Mouse (Mus musculus): ENCODE results near the gene Flt4. TPM values are rescaled to one million over a fixed set of nuclear protein-coding genes. Genes with fewer than 3 reads are reported as not detected.

Flt4 gene
- polyA plus RNA-seq, 1 experiment from 2014 or later, result 1.5 TPM

GRCm38 (mm10) chr11:49650994-49651761 is 42.1 kb downstream of the Flt4 start:
- Histone ChIP-seq H3K4me2 (no peak overlapping the region), H3K4me3 (no peak overlapping the region), H3K9me3 (no peaks in the 10 kb centered on the region), H3K27me3 (no peaks in the 10 kb centered on the region), H3K9ac (no peak overlapping the region), H3K36me3 (no peaks in the 10 kb centered on the region), H3K4me1 (replicated peaks) (0 out of 2 replicates have a peak, but pooled peaks cover 4% of the 10 kb centered on the region), H3K27ac (no peak overlapping the region)
- 77% methylated on average over 16 of the region's 16 CpGs for WGBS
- ATAC-seq (ENCODE audit: low FRiP score), result no peak

DNA sequence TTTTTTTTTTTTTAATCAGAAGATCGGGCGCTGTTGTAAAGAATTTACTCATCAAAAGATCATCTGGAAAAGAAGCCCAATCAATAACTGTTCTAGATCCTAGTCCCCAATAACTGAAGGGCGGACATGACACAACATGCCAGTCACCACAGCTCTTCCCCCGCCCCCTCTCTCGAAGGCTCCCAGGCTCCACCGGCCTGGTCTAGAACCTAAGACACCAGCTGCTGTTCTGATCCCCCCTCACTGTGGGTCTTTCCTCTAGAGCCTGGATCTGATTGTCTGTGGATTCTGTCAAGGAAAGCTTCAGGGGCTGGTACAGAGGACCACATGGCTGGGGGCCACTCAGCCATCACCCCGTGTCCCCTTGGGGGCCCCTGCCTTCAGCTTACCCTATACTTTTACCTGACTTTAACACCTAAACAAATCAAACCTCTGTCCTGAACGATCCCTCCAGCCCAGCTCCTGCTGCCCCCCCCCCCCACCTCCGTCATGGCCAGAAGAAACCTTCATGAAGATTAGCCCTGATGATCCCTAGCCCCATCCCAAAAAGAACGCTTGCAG is 42.8 kb downstream of the Flt4 start:
- H3K4me1 ChIP-seq (replicated peaks), result 0 out of 2 replicates have a peak, but pooled peaks cover 4% of the 10 kb centered on the region
- 84% methylated on average over 10 of the region's 10 CpGs for WGBS
- no peak overlapping the region for H3K9ac ChIP-seq
- H3K27ac ChIP-seq, result no peak overlapping the region
- no peak overlapping the region for H3K4me3 ChIP-seq
- no peak overlapping the region for H3K4me2 ChIP-seq
- H3K9me3 ChIP-seq, result no peaks in the 10 kb centered on the region
- no peak for ATAC-seq (ENCODE audit: low FRiP score)
- no peaks in the 10 kb centered on the region for H3K36me3 ChIP-seq
- H3K27me3 ChIP-seq, result no peaks in the 10 kb centered on the region

- ATAC-seq (ENCODE audit: low FRiP score), result peak; percentile 33
- H3K9ac ChIP-seq, result no peak overlapping the region
- H3K4me3 ChIP-seq, result 0 out of 2 replicates have a peak overlapping the region, but pooled peaks have one; percentile 5
- H3K4me1 ChIP-seq (replicated peaks), result 0 out of 2 replicates have a peak, but pooled peaks cover 4% of the 10 kb centered on the region
- H3K27ac ChIP-seq, result no peak overlapping the region
- H3K36me3 ChIP-seq, result no peaks in the 10 kb centered on the region
- 25% methylated on average over 19 of the region's 19 CpGs for WGBS
- peak overlapping the region; percentile 35 for H3K4me2 ChIP-seq
- H3K27me3 ChIP-seq, result no peaks in the 10 kb centered on the region
- H3K9me3 ChIP-seq, result no peaks in the 10 kb centered on the region
Measured at GRCm38 (mm10) chr11:49652401-49653078, 43.5 kb downstream of the Flt4 start.

DNA sequence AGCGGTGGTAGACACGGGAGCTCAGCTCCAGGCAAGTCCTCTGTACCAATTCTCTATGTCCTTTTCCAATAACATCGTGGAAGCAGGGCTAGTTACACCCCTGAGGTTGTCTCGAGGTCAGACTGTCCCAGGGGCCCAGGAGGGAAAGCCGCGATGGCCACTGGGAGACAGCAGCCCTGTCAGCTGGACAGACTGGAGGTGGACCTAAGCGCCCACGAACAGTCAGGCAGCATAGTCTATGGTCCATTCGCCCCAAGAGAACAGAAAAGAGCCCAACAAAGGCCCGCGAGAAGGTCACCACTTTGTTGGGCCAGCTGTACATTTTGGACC is 44.0 kb downstream of the Flt4 start:
- Histone ChIP-seq H3K9ac (no peak overlapping the region), H3K36me3 (no peaks in the 10 kb centered on the region), H3K4me2 (peak overlapping the region; percentile 35), H3K4me3 (0 out of 2 replicates have a peak overlapping the region, but pooled peaks have one; percentile 5), H3K9me3 (no peaks in the 10 kb centered on the region), H3K4me1 (replicated peaks) (0 out of 2 replicates have a peak, but pooled peaks cover 4% of the 10 kb centered on the region), H3K27me3 (no peaks in the 10 kb centered on the region), H3K27ac (no peak overlapping the region)
- ATAC-seq (ENCODE audit: low FRiP score), result 0 out of 2 replicates have a peak, but pooled peaks have one; percentile 28
- 46% methylated on average over 11 of the region's 11 CpGs for WGBS

- Histone ChIP-seq H3K27me3 (no peaks in the 10 kb centered on the region), H3K9ac (no peak overlapping the region), H3K27ac (no peak overlapping the region), H3K9me3 (no peaks in the 10 kb centered on the region), H3K36me3 (no peaks in the 10 kb centered on the region), H3K4me3 (no peak overlapping the region), H3K4me2 (no peak overlapping the region), H3K4me1 (replicated peaks) (peaks cover 4% of the 10 kb centered on the region; the same call in 1 of the 2 replicates)
- WGBS, result 90% methylated on average over 5 of the region's 5 CpGs
- no peak for ATAC-seq (ENCODE audit: low FRiP score)
Measured at GRCm38 (mm10) chr11:49654651-49655050, 45.6 kb downstream of the Flt4 start.

DNA sequence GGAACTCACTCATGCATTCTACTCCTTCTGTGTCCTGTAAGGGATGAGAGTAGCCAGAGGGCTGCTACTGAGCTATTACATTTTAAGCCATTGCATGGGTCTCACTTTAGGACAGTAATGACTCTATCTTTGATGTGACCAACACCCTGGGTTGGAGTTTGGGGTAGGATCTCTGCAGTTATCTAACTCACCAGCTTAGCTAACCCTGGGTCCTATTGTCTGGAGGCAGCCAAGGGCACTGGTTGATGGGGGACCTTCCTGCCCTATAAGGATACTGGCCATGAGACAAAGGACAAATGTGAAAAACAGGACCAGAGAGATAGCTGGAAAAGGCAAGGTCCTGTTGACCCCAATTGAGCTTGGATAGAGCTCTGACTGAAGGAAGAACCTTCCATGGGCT is 46.4 kb downstream of the Flt4 start:
- H3K36me3 ChIP-seq, result no peaks in the 10 kb centered on the region
- no peak overlapping the region for H3K4me2 ChIP-seq
- no peak overlapping the region for H3K9ac ChIP-seq
- H3K9me3 ChIP-seq, result no peaks in the 10 kb centered on the region
- H3K27me3 ChIP-seq, result no peaks in the 10 kb centered on the region
- H3K4me3 ChIP-seq, result no peak overlapping the region
- no peak for ATAC-seq (ENCODE audit: low FRiP score)
- H3K4me1 ChIP-seq (replicated peaks), result peaks cover 4% of the 10 kb centered on the region; the same call in 1 of the 2 replicates
- H3K27ac ChIP-seq, result no peak overlapping the region

DNA sequence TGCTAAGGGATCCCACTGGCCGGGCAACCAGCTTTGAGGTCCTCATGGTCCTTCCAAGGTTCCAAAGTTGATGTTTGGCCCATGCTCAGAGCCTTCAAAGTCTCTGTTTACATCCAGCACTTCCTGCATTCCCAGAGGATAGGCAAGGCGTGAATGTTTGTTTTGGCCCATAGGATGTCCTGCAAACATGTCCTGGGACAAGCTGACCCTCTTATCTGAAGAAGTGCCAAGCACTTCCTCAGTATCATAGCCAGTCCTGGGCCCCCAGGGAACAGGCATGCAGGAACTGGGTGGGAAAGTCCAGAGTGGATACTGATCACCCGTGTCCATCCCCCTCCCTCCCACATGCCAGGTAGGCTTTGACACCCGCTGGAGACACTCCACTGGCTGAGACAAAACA is 49.0 kb downstream of the Flt4 start:
- no peak overlapping the region for H3K9ac ChIP-seq
- peaks cover 1% of the 10 kb centered on the region; the same call in 1 of the 2 replicates for H3K4me1 ChIP-seq (replicated peaks)
- 84% methylated on average over 4 of the region's 4 CpGs for WGBS
- no peak overlapping the region for H3K27ac ChIP-seq
- no peaks in the 10 kb centered on the region for H3K36me3 ChIP-seq
- no peak for ATAC-seq (ENCODE audit: low FRiP score)
- H3K4me3 ChIP-seq, result no peak overlapping the region
- H3K4me2 ChIP-seq, result no peak overlapping the region
- H3K27me3 ChIP-seq, result no peaks in the 10 kb centered on the region
- no peaks in the 10 kb centered on the region for H3K9me3 ChIP-seq

GRCm38 (mm10) chr11:49658791-49659469 is 49.9 kb downstream of the Flt4 start:
- Histone ChIP-seq H3K4me2 (no peak overlapping the region), H3K27me3 (no peaks in the 10 kb centered on the region), H3K27ac (no peak overlapping the region; the same call in 1 of the 2 replicates), H3K4me3 (no peak overlapping the region), H3K4me1 (replicated peaks) (no peaks in the 10 kb centered on the region; the same call in 1 of the 2 replicates), H3K9ac (no peak overlapping the region), H3K9me3 (no peaks in the 10 kb centered on the region), H3K36me3 (no peaks in the 10 kb centered on the region)
- no peak for ATAC-seq (ENCODE audit: low FRiP score)
- 57% methylated on average over 10 of the region's 10 CpGs for WGBS

GRCm38 (mm10) chr11:49659470-49659799 is 50.4 kb downstream of the Flt4 start:
- H3K4me3 ChIP-seq, result no peak overlapping the region
- H3K9me3 ChIP-seq, result no peaks in the 10 kb centered on the region
- no peak overlapping the region for H3K4me2 ChIP-seq
- H3K4me1 ChIP-seq (replicated peaks), result no peaks in the 10 kb centered on the region; the same call in 1 of the 2 replicates
- H3K9ac ChIP-seq, result no peak overlapping the region
- WGBS, result 67% methylated on average over 7 of the region's 7 CpGs
- ATAC-seq (ENCODE audit: low FRiP score), result no peak
- H3K27me3 ChIP-seq, result no peaks in the 10 kb centered on the region
- H3K36me3 ChIP-seq, result no peaks in the 10 kb centered on the region
- no peak overlapping the region; the same call in 1 of the 2 replicates for H3K27ac ChIP-seq

- Histone ChIP-seq H3K4me2 (no peak overlapping the region), H3K9me3 (no peaks in the 10 kb centered on the region), H3K9ac (no peak overlapping the region), H3K36me3 (no peaks in the 10 kb centered on the region), H3K27me3 (no peaks in the 10 kb centered on the region), H3K27ac (no peak overlapping the region), H3K4me1 (replicated peaks) (no peaks in the 10 kb centered on the region; the same call in 1 of the 2 replicates), H3K4me3 (no peak overlapping the region)
- 59% methylated on average over 15 of the region's 15 CpGs for WGBS
- no peak for ATAC-seq (ENCODE audit: low FRiP score)
Measured at GRCm38 (mm10) chr11:49662292-49662780, 53.3 kb downstream of the Flt4 start.

DNA sequence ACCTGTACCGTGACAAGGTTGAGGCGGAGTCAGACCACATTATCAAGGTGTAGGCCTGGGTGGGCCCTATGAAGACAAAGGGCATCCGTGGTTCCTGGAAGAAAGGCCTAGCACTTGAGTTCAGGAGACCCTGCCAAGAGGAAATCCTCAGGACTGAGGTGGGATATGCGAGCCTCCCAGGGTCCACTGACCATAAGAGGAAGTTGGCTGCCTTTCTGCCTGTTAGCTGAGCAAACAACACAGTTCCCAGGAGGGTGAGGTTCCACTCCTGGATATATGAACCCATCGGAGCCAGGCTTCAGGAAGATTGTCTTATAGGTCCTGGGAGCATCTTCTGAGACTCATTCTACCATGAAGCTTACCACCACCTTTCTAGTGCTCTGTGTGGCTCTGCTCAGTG is 54.2 kb downstream of the Flt4 start, which contains the start of gene Scgb3a1:
Gene Scgb3a1 (plus strand): TSS at position 301 of the 400 bp plus-strand sequence.
- Histone ChIP-seq H3K9ac (no peak within 1 kb of the TSS), H3K4me1 (replicated peaks) (no peaks in the 10 kb centered on the region; the same call in 1 of the 2 replicates), H3K9me3 (no peaks in the 10 kb centered on the region), H3K36me3 (peaks cover 4% of the 10 kb centered on the region), H3K4me2 (no peak within 1 kb of the TSS), H3K4me3 (no peak within 1 kb of the TSS), H3K27ac (no peak within 1 kb of the TSS), H3K27me3 (no peaks in the 10 kb centered on the region)
- 87% methylated on average over 5 of the region's 5 CpGs for WGBS
- ATAC-seq (ENCODE audit: low FRiP score), result no peak
